In genomic region chr8:93221896-93222295, GRCm38 (mm10) we compare ENCODE assay signal across 28 mouse cellular contexts. TPM values are rescaled to one million over a fixed set of nuclear protein-coding genes. Genes with fewer than 3 reads are reported as not detected.
"Had no signal": no experiment of that assay in that cellular context is flagged by ENCODE, and none has a peak within 500 bp of the region (broad histone marks: within the 10 kb centered on the region; RNA-seq: fewer than 3 reads in every experiment).

No protein-coding gene starts in this region.

- DNase-seq: gastrocnemius, adult 2 months; gastrocnemius, postnatal 10 days; gastrocnemius, postnatal 25 days; heart, adult 18-20 months; heart, postnatal 10 days; heart, postnatal 4 days; kidney, postnatal 14 days; liver; liver, embryonic 13.5 days; liver, postnatal 0 days had no signal

- H3K36me3 ChIP-seq: heart, embryonic 10.5 days; heart, embryonic 12.5 days; hindbrain, embryonic 10.5 days; hindbrain, embryonic 12.5 days; intestine, embryonic 15.5 days; limb, embryonic 10.5 days; limb, embryonic 12.5 days; liver, embryonic 13.5 days; liver, embryonic 15.5 days had no signal

- ATAC-seq: forebrain, embryonic 16.5 days; hindbrain, embryonic 16.5 days; inflammation-experienced regulatory T-cells, adult 6 months; intestine, embryonic 15.5 days; intestine, postnatal 0 days; liver, postnatal 0 days had no signal

- H3K9ac ChIP-seq: heart, embryonic 12.5 days; hindbrain, embryonic 12.5 days; hindbrain, embryonic 14.5 days; intestine, embryonic 15.5 days; limb, embryonic 12.5 days; liver, embryonic 13.5 days; liver, embryonic 15.5 days; liver, postnatal 0 days had no signal

- H3K27ac ChIP-seq: gastrocnemius, adult 2 months; heart, embryonic 10.5 days; hindbrain, embryonic 10.5 days; hindbrain, embryonic 12.5 days; hindbrain, embryonic 14.5 days; intestine, embryonic 15.5 days; layer of hippocampus, adult 2 months; left cerebral cortex, adult 2 months; limb, embryonic 10.5 days; limb, embryonic 12.5 days; liver, embryonic 13.5 days; liver, embryonic 15.5 days had no signal

- H3K4me3 ChIP-seq: gastrocnemius, adult 2 months; heart, embryonic 10.5 days; heart, embryonic 12.5 days; hindbrain, embryonic 10.5 days; hindbrain, embryonic 12.5 days; intestine, embryonic 15.5 days; layer of hippocampus, adult 2 months; left cerebral cortex, adult 2 months; limb, embryonic 10.5 days; limb, embryonic 12.5 days; liver, embryonic 13.5 days; liver, embryonic 15.5 days had no signal

- H3K9me3 ChIP-seq: heart, embryonic 10.5 days; heart, embryonic 12.5 days; hindbrain, embryonic 10.5 days; hindbrain, embryonic 12.5 days; intestine, embryonic 15.5 days; limb, embryonic 10.5 days; limb, embryonic 12.5 days; liver, embryonic 15.5 days had no signal

- H3K4me2 ChIP-seq: heart, embryonic 12.5 days; hindbrain, embryonic 12.5 days; hindbrain, embryonic 14.5 days; intestine, embryonic 15.5 days; limb, embryonic 12.5 days; liver, embryonic 13.5 days; liver, embryonic 15.5 days had no signal

- H3K27me3 ChIP-seq: heart, embryonic 12.5 days; hindbrain, embryonic 12.5 days; intestine, embryonic 15.5 days; limb, embryonic 12.5 days; liver, embryonic 15.5 days had no signal

- H3K4me1 ChIP-seq: hindbrain, embryonic 10.5 days; hindbrain, embryonic 12.5 days; intestine, embryonic 15.5 days; limb, embryonic 10.5 days; limb, embryonic 12.5 days; liver, embryonic 13.5 days; liver, embryonic 15.5 days had no signal

RNA-seq across cellular contexts. Expression of gene Ces1e, which starts 7.5 kb away (rescaled TPM):
- polyA plus RNA-seq: forebrain, embryonic 16.5 days; frontal cortex, adult 2 months; heart, embryonic 10.5 days; hindbrain, embryonic 10.5 days; hindbrain, embryonic 12.5 days; hindbrain, embryonic 14.5 days; hindbrain, embryonic 16.5 days; inflammation-experienced regulatory T-cells, adult 6 months; limb, embryonic 10.5 days; limb, embryonic 12.5 days; limb, embryonic 14.5 days had no signal

RNA-seq across cellular contexts. Expression of gene Ces1d, which starts 24.3 kb away (rescaled TPM):
- polyA plus RNA-seq: heart, embryonic 12.5 days; hindbrain, embryonic 14.5 days; inflammation-experienced regulatory T-cells, adult 6 months had no signal

RNA-seq across cellular contexts. Expression of gene Ces1f, which starts 57.7 kb away (rescaled TPM):
- polyA plus RNA-seq: forebrain, embryonic 16.5 days; heart, embryonic 10.5 days; heart, embryonic 12.5 days; heart, embryonic 14.5 days; hindbrain, embryonic 10.5 days; hindbrain, embryonic 12.5 days; hindbrain, embryonic 14.5 days; hindbrain, embryonic 16.5 days; inflammation-experienced regulatory T-cells, adult 6 months; limb, embryonic 10.5 days; limb, embryonic 12.5 days had no signal
